Mouse (Mus musculus) left cerebral cortex, adult 2 months (tissue): Measurements from ENCODE around the gene Nav2. TPM values are rescaled to one million over a fixed set of nuclear protein-coding genes. Genes with fewer than 3 reads are reported as not detected.

Experiments used
- DNase-seq, 2 experiments: peaks; one replicate each; pipeline ENCODE4 v3.0.0; 2021 to 2022; ENCODE audit warnings: low spot score in 2 of 2, mixed read lengths in 1 of 2; ENCODE audit errors: extremely low spot score in 1 of 2
- H3K27ac ChIP-seq: fragments of 200-600 bp; 2 replicates; pipeline ENCODE4 v1.8.1; 2022
- H3K4me3 ChIP-seq: fragments of 200-600 bp; 2 replicates; pipeline ENCODE4 v1.8.1; 2022
- CTCF ChIP-seq: fragments of 200-600 bp; IDR thresholded peaks from 2 replicates; pipeline ENCODE4 v1.8.1; 2022; ENCODE audit warnings: antibody characterized with exemption, mild to moderate bottlenecking, moderate library complexity
- intact Hi-C: fragments of 180-260 bp; cut with DNase I; formaldehyde crosslinking; loops from one replicate; pipeline ENCODE4 v1.15.1; 2025
- total RNA-seq, 2 experiments: library from RNA; stranded (reverse); gene quantifications; 2 replicates each; pipeline ENCODE4 v1.2.3; 2021

Nav2 gene
- total RNA-seq, 2 experiments from 2014 or later = 102 to 119 TPM

GRCm38 (mm10) chr7:49163789-49164188 is 255.3 kb downstream of the Nav2 start:
- DNase-seq = no peak
- intact Hi-C loops = no loop called here
- Histone ChIP-seq H3K4me3 (no peak overlapping the region), H3K27ac (no peak overlapping the region)
- no peak for TF ChIP-seq CTCF

GRCm38 (mm10) chr7:49164868-49165267 is 256.4 kb downstream of the Nav2 start:
- no peak for DNase-seq
- TF ChIP-seq CTCF = no peak
- Histone ChIP-seq H3K27ac (no peak overlapping the region), H3K4me3 (no peak overlapping the region)
- intact Hi-C loops = no loop called here

GRCm38 (mm10) chr7:49172926-49173325 is 264.4 kb downstream of the Nav2 start:
- no peak overlapping the region for H3K27ac ChIP-seq
- no peak overlapping the region for H3K4me3 ChIP-seq
- no peak for TF ChIP-seq CTCF
- intact Hi-C loops = no loop called here
- no peak for DNase-seq

- no peak; the same call in 1 of the 2 replicates for TF ChIP-seq CTCF
Observed at GRCm38 (mm10) chr7:49175784-49176409, 267.4 kb downstream of the Nav2 start.

GRCm38 (mm10) chr7:49176590-49177201 is 268.2 kb downstream of the Nav2 start:
- no peak for TF ChIP-seq CTCF
- Histone ChIP-seq H3K27ac (no peak overlapping the region), H3K4me3 (no peak overlapping the region)
- no peak for DNase-seq
- intact Hi-C loops = no loop called here

More at GRCm38 (mm10) chr7:49175784-49176409, 267.4 kb downstream of the Nav2 start:
- intact Hi-C loops = no loop called here
- Histone ChIP-seq H3K27ac (no peak overlapping the region), H3K4me3 (no peak overlapping the region)
- no peak for DNase-seq

GRCm38 (mm10) chr7:49178217-49178616 is 269.7 kb downstream of the Nav2 start:
- intact Hi-C loops = no loop called here

GRCm38 (mm10) chr7:49181010-49181409 is 272.5 kb downstream of the Nav2 start:
- DNase-seq = no peak
- Histone ChIP-seq H3K27ac (peak overlapping the region; percentile 55; the same call in 1 of the 2 replicates), H3K4me3 (no peak overlapping the region)
- no peak for TF ChIP-seq CTCF
- intact Hi-C loops = no loop called here

More at GRCm38 (mm10) chr7:49178217-49178616, 269.7 kb downstream of the Nav2 start:
- DNase-seq = no peak
- H3K4me3 ChIP-seq = no peak overlapping the region
- no peak for TF ChIP-seq CTCF
- H3K27ac ChIP-seq = no peak overlapping the region

- no peak for DNase-seq
- TF ChIP-seq CTCF = no peak
- Histone ChIP-seq H3K4me3 (no peak overlapping the region), H3K27ac (peak overlapping the region; percentile 19; the same call in 1 of the 2 replicates)
- intact Hi-C loops = no loop called here
Observed at GRCm38 (mm10) chr7:49182427-49182826, 273.9 kb downstream of the Nav2 start.

- intact Hi-C loops = no loop called here
- no peak for DNase-seq
- H3K27ac ChIP-seq = peak overlapping the region; percentile 28
- TF ChIP-seq CTCF = no peak
- H3K4me3 ChIP-seq = no peak overlapping the region
Observed at GRCm38 (mm10) chr7:49183696-49184095, 275.2 kb downstream of the Nav2 start.

- intact Hi-C loops = no loop called here
- no peak for TF ChIP-seq CTCF
- Histone ChIP-seq H3K4me3 (no peak overlapping the region), H3K27ac (no peak overlapping the region)
- no peak for DNase-seq
Observed at GRCm38 (mm10) chr7:49185991-49186390, 277.5 kb downstream of the Nav2 start.

GRCm38 (mm10) chr7:49189364-49189763 is 280.8 kb downstream of the Nav2 start:
- intact Hi-C loops = loop anchor here (2.0 kb wide), 1 partner anchor 43 kb away; no protein-coding TSS in a partner anchor
- TF ChIP-seq CTCF = no peak
- Histone ChIP-seq H3K4me3 (no peak overlapping the region), H3K27ac (peak overlapping the region; percentile 82)
- no peak for DNase-seq

GRCm38 (mm10) chr7:49190231-49190985 is 281.9 kb downstream of the Nav2 start:
- intact Hi-C loops = loop anchor here (2.0 kb wide), 3 partner anchors 58 to 76 kb away; no protein-coding TSS in a partner anchor
- no peak for TF ChIP-seq CTCF
- peak in 1 of 2 experiments; percentile 55 for DNase-seq
- Histone ChIP-seq H3K4me3 (no peak overlapping the region), H3K27ac (peak overlapping the region; percentile 82)
